Mouse (Mus musculus) left cerebral cortex, postnatal 10 days (tissue): Measurements from ENCODE around the gene Bin2. TPM values are rescaled to one million over a fixed set of nuclear protein-coding genes. Genes with fewer than 3 reads are reported as not detected.
A peak's percentile ranks its signal among the peaks of the same experiment; 100 is the strongest.

Experiments used
- DNase-seq, 2 experiments: peaks; one replicate each; pipeline ENCODE4 v3.0.0; 2021 to 2022; ENCODE audit warnings: low spot score in 2 of 2, mixed read lengths in 1 of 2; ENCODE audit errors: extremely low spot score in 1 of 2
- intact Hi-C: fragments of 180-260 bp; cut with DNase I; formaldehyde crosslinking; loops from one replicate; pipeline ENCODE4 v1.15.1; 2025
- total RNA-seq, 2 experiments: library from RNA; stranded (reverse); gene quantifications; 2 replicates each; pipeline ENCODE4 v1.2.3; 2021

Gene Bin2
- total RNA-seq, result 1 to 10 TPM; 5.1 to 5.6 TPM

DNA sequence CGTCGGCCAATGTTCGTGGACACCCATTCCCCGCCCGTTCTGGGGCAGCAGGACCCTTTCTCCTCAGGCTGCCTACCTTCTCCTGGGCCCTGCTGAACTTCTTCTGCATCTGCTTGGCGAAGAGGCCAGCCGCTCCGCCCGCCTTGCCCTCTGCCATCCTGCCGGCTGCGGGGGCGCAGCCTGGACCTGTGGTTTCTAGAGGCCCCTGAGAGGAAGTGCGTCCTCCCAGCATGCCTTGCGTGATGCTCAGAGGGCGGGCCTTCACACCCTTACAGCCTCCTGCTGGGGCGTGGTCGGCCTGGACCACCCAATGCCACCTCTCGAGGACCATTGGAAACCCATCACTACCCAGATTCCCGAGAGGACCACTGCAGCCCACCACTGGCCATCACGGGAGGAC, at the start of gene Bin2:
Bin2 (minus strand) TSS at position 217 of the 400 bp plus-strand sequence.
- DNase-seq, result peak in 1 of 2 experiments; percentile 59
- intact Hi-C loops, result no loop called here

DNA sequence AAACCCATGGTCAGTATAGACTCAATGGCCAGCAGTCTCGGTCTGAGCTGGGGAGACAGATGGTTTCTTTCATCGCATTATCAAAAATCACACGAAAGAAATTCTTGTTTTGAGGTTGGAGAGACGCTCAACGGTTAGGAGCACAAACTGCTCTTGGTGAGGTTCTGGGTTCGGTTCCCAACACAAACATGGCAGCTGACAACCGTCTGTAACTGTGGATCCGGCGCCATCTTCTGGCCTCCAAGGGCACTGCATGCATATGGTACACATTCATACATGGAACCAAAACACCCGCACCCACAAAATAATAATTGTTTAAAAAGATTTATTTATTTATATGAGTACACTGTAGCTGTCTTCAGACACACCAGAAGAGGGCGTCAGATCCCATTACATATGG, 49.2 kb upstream of the Bin2 start:
- intact Hi-C loops, result no loop called here
- no peak for DNase-seq

DNA sequence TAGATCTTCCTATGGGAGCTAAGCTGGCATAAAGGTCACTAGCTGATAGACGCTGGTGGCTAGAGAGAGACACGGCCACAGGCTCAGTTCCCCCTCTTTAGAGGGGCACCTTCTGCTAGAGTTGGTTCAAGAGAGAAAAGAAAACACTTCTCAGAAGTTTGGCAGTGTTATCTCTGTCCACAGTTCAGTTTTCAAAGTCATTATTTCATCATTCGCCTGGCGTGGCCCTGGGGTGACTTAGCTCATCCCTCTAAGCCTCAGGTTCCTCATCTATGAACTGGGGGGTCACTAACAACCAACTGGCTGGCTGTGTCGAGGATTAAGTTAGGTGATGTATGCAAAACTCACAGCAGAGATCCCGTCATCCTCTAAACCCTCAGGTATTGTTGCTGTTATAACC, 48.6 kb upstream of the Bin2 start:
- DNase-seq, result no peak
- intact Hi-C loops, result no loop called here

DNA sequence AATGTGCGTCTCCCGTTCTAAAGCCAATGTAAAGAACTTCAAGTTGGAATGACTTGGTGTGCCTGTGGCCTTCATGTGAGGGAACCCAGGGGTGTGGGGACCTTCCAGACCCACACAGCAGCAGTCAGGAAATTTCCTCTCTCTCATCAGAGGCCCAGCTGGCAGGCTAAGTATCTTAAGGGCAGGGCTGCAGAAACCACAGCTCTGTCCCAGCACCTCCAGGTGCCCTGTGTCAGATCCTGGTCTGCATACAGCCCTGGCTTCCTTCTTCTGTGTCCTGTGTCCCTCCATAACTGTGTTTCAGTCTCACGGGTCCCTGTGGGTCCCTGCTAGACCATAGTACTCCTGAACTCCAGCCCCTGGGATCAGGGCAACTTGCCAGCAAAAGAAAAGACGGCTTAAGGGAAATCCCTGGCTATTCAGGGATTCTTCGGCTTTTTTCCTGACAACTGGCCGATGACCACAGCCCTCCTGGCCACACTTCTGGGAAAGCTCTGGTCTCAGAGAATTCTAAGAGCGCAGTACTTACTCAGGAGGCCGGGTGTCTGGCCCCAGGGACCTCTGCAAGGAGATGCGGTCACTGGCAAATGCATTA, 46.1 kb upstream of the Bin2 start:
- intact Hi-C loops, result no loop called here
- no peak for DNase-seq

DNA sequence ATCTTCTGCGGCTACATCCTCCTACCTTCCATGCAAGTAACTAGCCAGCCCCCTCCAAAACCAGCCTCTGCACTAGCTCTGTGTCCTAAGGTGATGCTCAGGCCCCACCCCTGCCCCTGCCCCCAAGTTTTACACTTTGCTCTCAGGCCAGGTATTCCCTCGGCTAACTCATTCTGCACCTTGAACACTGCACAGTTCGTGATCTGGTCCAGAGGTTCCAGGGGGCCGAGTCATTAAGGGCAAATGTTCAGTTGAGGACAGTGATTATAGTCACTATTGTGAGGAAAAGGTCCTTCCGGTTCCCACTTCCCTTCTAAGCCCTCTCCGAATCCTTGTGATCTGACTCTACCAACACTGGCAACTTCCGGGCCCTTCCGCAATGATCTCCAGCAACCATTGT, 45.1 kb upstream of the Bin2 start:
- intact Hi-C loops, result no loop called here
- no peak for DNase-seq

DNA sequence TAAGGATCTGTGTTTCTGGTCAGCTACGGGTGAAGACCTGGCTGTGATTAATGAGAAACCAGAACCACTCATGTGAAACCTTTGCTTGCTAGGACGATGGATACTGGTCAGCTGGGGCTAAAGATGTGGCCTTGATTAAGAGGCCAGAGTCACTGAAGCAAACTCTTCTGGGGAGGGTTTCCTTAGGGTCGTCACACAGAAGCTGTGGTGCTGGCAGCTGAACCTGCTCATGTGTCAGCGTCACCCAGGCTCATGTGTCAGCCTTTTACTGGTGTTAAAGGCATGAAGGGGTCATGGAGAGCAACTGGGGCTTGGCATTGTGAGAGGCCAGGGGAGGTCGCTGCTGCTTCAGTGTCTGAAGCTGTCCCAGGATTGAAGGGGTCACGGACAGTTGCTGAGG, 41.5 kb upstream of the Bin2 start:
- intact Hi-C loops, result no loop called here

DNA sequence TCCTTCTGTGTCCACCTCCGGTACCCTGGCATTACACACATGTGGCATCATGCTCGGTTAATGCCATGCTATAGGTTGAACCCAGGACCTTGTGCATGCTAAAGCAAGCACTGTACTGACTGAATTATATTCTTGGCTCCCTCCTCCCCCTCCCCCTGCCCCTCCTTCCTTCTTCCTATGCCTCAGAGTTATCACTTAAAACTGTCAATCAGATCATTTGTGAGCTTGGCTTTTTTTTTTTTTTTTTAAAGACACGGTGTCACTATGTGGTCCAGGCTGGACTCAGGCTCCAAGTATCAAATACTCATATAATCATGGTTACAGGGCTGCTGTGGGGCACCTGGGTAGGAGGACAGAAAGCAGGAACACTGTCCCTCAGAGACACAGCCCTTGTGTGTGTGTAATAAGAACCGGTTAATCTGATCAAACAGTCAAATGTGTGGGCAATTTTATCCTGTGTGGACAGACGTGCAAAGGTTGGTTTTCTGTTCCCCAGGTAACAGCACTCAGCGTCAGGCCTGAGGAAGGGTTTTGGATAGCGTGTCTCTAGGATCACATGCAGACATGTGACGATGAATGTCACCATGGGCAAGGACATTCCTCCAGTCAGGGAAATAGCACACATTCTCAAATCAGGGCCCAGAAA, 39.2 kb upstream of the Bin2 start:
- intact Hi-C loops, result no loop called here
- no peak for DNase-seq

More for the DNA sequence above, 41.5 kb upstream of the Bin2 start:
- DNase-seq, result no peak

DNA sequence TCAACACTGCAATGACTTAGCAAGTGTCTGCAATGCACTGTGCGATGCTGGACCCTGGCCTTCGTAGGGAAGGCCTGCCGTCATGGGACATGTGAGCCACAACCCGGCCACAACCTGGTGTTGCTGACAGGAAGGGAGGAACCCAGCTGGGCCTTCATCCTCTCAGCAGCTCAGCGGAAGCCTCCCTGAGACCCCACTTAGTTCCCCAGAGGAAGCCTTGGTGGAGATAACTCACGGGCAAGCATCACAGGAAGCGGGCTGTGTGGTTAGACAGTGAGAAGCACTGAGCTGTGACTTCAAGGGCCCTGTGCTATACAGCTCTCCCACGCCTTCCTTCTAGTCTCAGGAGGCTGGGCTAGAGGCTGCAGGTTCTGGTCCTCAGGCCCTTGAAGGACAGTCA, 36.9 kb upstream of the Bin2 start:
- DNase-seq, result no peak

DNA sequence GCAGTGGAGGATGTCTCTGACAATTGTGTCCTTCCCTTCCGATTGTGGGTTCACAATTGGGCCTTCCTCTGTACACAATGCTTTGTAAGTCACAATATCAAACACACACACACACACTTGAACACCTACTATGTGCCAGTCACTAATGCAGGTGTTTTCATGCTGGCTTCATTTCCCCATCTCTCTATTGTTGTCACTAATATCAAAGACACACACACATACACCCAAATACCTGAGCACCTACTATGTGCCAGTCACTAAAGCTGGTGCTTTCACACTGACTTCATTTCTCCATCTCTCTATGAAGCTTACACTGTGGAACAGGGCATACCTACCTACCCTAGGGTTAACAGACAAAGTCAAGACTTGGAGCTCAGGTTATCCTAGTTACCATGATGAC, 36.0 kb upstream of the Bin2 start:
- no peak for DNase-seq
- intact Hi-C loops, result no loop called here

More for the DNA sequence above, 36.9 kb upstream of the Bin2 start:
- intact Hi-C loops, result no loop called here

DNA sequence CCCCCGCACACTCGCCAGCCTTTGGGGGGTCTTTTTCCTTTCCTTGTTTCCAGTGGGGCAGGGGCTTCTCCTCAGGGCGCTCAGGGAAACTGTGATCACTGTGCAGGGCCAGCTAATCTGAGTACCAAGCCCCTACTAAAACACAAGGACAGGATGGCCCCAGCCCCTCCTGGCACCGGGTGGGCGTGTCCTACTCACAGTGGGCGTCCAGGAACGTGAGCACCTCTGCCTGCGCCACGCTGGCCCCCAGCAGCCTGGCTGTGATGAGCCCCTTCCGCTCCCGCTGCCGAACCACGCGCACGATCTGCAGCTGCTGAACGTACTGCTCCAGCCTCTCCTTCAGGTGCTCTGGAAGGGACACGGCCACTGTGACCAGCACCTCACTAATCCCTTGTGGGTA, 34.6 kb upstream of the Bin2 start:
- DNase-seq, result no peak
- intact Hi-C loops, result no loop called here

DNA sequence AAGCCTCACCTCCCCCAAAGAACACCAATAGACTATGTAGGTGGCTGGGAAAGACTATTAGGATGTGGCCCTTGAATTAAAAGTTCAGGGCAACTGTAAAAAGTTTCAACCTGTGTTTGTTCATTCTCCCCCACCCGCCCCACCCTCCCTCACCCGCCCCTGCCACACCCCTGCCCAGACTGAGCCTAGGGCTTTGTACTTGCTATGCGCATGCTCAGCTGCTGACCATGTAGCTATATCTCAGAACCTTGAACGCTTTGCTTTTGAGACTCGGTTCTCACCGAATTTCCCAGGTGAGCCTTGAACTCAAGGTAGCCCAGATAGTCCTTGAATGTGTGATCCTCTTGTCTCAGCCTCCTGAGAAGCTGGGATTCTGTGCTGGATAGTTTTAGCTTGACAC, 32.5 kb upstream of the Bin2 start:
- intact Hi-C loops, result no loop called here
- DNase-seq, result no peak

DNA sequence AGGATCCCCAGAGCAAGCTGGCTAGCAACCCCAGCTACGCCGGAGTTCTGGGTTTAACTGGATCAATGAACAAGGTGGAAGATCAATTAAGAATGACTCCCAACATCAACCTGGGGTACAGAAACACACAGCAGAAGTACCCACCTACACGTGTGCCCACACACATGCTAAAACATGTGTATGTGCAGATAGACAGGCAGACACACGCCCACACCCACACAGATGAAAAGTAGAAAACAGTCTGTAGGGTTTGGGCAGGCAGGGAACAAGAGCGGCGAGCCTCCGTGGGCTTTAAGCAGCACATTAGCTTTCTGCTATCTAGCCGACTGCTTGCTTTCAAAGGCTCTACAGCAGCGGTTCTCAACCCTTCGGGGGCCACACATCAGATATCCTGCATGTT, 31.8 kb upstream of the Bin2 start:
- DNase-seq, result no peak
- intact Hi-C loops, result no loop called here

DNA sequence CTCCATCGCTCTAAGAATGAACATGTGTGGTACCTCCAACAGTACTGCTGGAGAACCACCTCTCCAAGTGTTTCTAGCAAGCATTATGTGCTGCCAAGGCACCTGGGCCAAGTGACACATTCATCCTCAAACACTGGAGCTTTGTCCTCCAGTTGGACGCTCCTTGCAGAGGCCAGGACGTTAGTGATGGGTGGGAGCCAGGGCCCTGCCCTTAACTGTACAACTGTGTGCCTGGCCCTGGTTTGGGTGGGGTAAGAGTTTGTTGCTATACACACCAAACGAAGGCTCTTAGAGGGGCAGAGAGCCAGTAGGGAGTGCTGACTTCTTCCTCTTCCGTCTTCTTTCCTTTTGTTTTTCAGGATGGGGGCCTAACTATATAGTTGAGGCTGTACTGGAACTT, 31.1 kb upstream of the Bin2 start:
- intact Hi-C loops, result no loop called here
- no peak for DNase-seq

DNA sequence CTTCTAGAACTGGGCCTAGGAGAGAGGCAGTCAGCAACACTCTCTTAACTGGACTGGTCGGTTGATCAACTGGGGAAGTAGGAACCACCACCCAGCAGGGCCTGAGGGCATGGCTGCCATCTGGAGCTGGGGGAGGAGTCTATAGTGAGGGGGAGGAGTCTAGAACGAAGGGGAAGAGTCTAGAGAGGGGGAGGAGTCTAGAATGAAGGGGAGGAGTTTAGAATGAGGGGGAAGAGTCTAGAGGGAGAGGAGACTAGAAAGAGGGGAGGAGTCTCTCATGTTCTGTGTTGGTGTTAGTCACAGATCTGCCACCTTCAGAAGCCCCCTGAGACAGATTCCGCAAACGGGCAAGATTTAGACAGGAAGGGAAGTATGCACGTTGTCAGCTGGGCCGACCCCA, 30.0 kb upstream of the Bin2 start:
- no peak for DNase-seq
- intact Hi-C loops, result no loop called here

DNA sequence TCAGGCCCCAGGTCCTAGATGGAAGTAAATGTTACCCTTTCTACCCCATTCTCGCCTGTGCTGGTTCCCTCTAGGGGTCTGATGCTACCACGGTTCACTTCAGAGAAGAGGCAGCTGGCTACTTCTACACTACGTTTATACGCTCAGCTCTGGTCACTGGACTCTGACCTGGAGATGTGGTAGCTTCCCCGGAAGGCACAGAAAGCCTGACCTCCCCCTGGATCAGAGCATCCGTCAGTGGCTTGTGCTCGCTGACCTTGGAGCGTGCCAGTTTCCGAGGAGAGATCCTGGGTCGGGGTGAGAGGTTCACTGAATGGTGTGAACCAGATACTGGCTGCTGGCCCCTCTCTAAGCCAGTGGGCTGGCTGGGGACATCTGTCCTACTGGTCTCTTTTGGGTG, 28.7 kb upstream of the Bin2 start:
- no peak for DNase-seq
- intact Hi-C loops, result no loop called here

DNA sequence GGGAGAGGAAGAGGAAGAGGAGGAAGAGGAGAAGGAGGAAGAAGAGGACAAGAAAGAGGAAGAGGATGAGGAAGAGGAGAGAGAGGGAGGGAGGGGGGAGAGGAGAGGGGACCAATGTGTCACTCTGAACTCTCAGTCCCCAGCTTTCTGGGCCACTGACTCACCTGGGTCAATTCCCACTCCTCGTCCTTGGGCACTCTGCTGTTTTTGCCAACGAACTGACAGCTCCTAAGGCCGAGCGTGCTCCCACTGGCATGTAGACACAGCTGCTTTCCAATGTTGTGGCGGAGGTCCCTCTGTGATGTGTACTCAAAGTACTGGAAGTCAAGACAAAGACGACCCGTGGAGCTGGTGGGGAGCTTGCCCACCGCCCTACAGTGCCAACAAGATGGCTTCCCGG, 25.1 kb upstream of the Bin2 start:
- intact Hi-C loops, result no loop called here
- DNase-seq, result no peak

DNA sequence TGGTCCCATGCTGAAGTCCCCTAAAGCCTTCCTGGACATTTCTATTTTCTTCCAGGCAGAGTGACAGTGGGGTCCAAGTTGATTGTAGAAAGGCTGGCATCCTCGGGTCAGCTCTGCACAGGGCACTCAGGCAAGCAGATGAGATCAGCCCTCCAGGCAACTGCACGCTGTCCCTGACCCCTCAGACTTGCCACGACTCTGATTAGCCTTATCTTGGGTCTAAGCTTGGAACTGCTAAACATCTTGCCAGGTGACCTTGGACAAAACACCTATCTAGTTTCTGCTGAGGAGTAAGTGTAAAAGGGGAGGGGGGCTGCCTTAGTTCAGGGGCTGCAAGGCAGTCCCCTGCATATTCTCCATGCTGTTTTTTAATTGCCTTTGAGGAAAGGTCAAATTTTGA, 22.6 kb upstream of the Bin2 start:
- DNase-seq, result no peak
- intact Hi-C loops, result no loop called here

DNA sequence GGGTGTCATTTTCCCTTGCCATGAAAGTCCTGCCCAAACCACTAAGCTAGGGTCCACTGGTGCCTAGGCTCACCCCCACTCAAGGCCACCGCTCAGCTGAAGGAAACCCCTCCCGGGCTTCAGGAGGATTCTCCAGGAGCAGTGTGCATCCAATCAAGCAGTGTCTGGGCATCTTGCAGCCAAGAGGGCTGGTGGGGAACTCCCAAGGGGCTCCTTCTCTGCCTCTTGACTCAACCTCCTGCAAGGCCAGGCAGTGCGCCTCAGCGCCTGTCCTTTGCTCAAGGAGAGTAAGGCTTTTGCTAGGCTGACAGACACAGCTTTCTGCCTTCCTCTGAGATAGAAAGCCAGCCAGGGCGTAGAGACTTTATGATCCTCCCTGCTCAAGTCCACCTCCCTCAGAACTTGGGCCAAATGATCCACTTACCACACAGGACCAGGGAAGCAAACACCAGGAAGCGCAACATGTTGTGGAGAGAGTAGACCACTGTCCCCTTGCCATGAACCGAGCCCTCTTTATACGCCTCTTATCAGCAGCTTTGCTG, 18.1 kb upstream of the Bin2 start, which contains the start of gene Cela1:
Cela1 (minus strand) TSS at position 492 of the 542 bp plus-strand sequence.
- DNase-seq, result no peak
- intact Hi-C loops, result loop anchor here (10.0 kb wide), 1 partner anchor 163 kb away; no protein-coding TSS in a partner anchor

DNA sequence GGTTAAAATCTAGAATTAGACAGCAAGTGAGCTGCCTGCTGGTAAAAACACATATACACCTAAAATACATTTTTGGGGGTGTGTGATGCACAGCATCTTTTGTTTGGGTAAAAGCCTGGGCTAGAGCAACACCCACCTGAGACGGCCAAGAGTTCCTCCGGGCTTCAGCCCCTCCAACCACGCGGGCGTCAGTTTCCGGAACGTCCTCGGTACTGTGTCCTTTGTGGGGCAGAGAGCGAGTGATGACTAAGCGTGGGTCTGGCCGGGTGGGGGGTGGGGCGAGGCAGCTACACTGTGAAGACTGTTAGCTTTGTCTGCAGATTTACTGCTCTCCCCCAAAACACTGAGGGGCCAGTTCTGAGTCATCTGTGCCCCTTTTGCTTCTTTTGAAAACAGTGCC, 17.6 kb upstream of the Bin2 start:
- intact Hi-C loops, result loop anchor here (10.0 kb wide), 1 partner anchor 162 kb away; no protein-coding TSS in a partner anchor
- no peak for DNase-seq

DNA sequence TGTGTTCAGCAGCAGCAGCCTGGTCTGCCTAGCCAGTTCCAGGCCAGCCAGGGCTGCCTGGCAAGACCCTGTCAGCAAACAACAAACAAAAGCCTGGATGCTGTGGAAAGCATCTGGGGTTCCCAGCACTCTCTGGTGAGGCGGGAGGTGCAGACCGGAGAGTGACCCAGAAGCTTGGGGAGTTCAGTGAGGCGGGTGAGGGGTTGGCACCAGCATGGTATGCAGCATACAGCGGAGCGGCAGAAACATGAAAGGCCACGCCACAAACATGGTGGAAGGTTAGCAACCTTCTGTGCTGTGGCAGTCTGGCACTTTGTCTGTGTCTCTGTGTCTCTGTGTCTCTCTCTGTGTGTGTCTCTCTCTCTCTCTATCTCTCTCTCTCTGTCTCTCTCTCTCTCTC, 17.1 kb upstream of the Bin2 start:
- no peak for DNase-seq
- intact Hi-C loops, result loop anchor here (10.0 kb wide), 1 partner anchor 162 kb away; no protein-coding TSS in a partner anchor
